Mouse (Mus musculus): Measurements from ENCODE around the gene Rdx.
"Not testable (repeated sequence)": the region's sequence is repeated elsewhere in the genome, so short reads cannot be mapped to it uniquely, and the experiment has no call there.

Gene Rdx

DNA sequence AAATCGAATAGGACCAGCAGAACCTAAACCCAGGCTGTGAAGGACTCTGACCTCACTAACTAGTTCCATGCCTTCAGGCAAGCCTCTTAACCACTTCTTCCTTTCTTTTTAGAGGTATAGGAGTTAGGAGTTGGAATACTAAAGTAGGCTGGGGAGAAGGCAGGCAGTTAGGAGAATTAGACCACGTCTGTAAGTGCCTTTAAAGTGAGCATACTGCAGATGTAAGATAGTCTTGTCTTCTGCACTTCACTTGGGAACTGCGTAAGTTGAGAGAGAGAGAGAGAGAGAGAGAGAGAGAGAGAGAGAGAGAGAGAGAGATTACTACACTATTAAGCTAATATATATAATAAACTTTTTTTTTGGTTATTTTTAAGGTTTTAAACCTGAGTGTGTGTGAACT lies 8.3 kb downstream of the Rdx start:
- in situ Hi-C loops (cut with MboI, MseI): no loop called here

- in situ Hi-C loops (cut with MboI, MseI): no loop called here
These were observed 12.8 kb downstream of the Rdx start for GRCm38 (mm10) chr9:52059788-52060187.

DNA sequence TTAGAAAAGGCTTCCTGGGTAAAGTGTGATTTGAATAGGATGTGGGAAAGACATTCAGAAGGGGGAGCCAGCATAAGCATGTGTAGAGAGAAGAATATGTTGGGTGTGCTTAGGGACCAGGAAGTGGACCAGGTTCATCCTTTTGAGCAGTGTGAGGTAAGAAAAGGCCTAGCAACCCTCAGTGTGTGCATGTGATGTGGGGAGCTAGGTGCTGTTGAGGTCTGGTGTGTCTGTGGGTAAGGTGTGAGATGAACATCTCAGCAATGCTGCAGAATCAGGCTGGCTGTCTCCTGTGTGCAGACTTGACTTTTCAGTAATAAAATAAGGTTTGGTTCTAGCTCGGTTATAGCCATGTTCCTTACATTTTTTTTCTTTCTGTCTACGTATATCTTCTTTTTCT lies 23.1 kb downstream of the Rdx start:
- in situ Hi-C loops (cut with MboI, MseI): no loop called here

DNA sequence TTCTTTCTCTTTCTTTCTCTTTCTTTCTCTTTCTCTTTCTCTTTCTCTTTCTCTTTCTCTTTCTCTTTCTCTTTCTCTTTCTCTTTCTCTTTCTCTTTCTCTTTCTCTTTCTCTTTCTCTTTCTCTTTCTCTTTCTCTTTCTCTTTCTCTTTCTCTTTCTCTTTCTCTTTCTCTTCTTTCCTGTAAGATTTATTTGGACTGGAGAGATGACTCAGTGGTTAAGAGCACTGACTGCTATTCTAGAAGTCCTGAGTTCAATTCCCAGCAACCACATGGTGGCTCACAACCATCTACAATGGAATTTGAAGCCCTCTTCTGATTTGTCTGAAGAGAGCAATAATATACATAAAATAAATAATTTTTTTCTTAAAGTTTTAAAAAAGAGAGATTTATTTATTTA lies 24.4 kb downstream of the Rdx start:
- in situ Hi-C loops (cut with MboI, MseI): not testable (repeated sequence)

DNA sequence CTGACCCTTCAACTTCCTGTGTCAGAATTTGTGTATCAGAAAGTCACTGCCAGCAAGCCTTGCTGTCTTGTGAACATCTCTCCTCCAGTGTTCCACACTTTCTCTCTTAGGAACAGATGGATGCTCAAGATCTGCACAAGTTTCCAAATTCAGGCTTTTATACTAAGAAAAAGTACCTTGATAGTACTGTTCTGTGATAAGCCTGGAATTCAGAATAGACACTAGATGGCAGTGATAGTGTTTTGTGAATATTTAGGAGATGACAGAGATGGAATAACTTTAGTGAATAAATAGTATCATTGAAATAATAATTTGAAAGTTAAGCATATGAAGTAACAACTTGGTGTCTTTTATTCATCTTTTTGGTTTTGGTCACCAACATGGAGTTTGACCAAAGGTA lies 25.2 kb downstream of the Rdx start:
- in situ Hi-C loops (cut with MboI, MseI): no loop called here

GRCm38 (mm10) chr9:52076089-52076488 lies 29.1 kb downstream of the Rdx start:
- in situ Hi-C loops (cut with MboI, MseI): no loop called here

GRCm38 (mm10) chr9:52077692-52078091 lies 30.7 kb downstream of the Rdx start:
- in situ Hi-C loops (cut with MboI, MseI): no loop called here

DNA sequence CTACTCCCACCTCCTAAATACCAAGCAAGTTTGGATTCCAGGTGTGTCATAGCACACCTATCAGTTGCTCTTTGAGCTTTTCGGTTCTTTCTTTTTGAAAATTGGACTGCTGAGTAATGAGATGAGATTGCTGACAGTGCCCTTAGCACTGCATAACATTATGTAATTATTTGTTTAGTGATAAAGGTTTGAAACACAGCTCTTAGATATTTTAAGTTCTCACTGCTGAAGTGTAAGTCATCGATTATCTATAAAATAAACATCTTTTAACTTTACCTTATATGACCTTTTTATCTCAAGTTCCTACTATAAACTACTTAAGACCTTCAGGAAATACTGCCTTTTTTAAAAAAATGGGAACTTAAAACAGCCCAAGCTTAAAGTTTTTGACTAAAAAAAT lies 35.0 kb downstream of the Rdx start:
- in situ Hi-C loops (cut with MboI, MseI): no loop called here

GRCm38 (mm10) chr9:52082414-52082813 lies 35.4 kb downstream of the Rdx start:
- in situ Hi-C loops (cut with MboI, MseI): no loop called here

DNA sequence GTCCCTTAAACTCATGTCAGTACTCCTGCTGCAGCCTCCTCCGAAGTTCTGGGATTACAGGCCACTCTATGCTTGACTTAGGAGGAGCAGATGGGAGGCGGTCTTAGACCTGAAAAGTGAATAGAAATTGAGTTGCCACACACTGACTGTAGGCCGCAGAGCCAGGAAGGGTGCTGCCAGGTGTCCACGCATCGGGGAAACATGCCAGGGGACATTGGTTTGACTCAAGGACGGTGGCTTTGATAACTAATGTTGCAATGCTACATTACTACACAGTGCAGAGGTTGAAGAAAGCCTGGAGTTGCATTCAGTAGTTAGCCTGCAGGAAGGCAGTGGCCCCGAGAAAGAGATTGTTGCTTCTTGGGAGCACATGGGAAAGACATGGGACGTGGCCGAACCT lies 44.8 kb downstream of the Rdx start:
- in situ Hi-C loops (cut with MboI, MseI): no loop called here

- in situ Hi-C loops (cut with MboI, MseI): no loop called here
These were observed 45.3 kb downstream of the Rdx start for GRCm38 (mm10) chr9:52092311-52092710.

DNA sequence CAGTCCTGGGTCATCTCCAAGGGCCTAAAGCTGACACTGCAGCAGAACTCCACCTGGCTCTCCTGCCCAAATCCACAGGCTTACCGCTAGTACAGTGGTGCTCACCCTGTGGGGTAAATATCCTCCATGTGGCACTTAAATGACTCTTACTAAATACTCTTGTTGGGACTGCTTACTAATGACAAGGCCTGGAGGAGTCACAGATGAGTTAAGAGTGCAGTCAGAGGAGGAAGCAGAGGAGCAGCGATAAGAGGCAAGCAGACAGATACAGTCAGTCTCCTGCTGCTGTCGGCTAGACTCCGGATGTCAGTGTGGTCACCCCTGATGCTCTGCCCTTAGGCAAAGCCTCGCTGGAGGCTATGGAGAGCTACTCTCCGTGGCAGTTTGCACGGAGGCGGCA lies 46.1 kb downstream of the Rdx start:
- in situ Hi-C loops (cut with MboI, MseI): no loop called here

- in situ Hi-C loops (cut with MboI, MseI): no loop called here
These were observed 47.0 kb downstream of the Rdx start for GRCm38 (mm10) chr9:52094016-52094415.

GRCm38 (mm10) chr9:52094471-52094980 lies 47.6 kb downstream of the Rdx start:
- in situ Hi-C loops (cut with MboI, MseI): no loop called here

GRCm38 (mm10) chr9:52095666-52096065 lies 48.7 kb downstream of the Rdx start:
- in situ Hi-C loops (cut with MboI, MseI): loop anchor here (5.0 kb wide), 1 partner anchor 113 kb away; no protein-coding TSS in a partner anchor

DNA sequence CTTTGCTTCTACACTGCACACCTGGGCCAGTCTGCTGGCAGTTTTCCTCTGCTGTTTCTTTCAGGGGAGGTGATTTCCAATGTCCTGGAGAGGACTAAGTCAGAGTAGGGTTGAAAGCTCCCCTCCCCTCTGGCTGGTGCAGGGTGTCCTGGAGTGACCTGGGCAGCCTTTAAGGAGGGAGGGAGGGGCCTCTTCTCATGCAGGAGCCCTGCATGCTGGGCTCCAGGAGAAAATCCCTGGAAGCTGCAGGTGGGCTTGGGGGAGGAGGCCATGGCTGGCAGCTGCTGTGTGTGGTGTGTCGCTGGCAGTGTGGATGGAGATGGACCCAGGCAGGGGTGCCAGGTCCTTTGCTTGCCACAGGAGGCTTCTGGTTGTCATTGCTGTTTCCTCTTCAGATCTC lies 50.4 kb downstream of the Rdx start:
- in situ Hi-C loops (cut with MboI, MseI): loop anchor here (5.0 kb wide), 1 partner anchor 115 kb away; no protein-coding TSS in a partner anchor

GRCm38 (mm10) chr9:52098600-52098999 lies 51.6 kb downstream of the Rdx start:
- in situ Hi-C loops (cut with MboI, MseI): loop anchor here (5.0 kb wide), 1 partner anchor 116 kb away; no protein-coding TSS in a partner anchor

DNA sequence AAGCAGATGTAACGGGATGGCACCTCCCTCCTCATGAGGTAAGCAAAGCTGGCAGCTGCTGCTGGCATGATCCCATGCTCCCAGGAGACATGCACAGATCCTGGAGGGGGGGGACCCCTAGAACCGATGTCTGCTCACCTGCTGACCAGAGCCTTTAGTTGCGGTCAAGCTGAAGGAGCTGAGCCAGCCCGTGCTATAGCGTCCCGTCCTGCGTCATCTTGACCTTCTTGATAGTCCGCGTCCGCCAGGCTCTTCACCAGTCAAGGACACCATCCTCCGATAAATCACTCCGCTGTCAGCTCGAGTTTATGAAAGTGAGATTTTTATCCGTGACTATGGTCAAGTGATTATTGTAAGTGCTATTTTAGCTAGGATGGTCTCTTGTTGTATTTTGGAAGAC lies 53.5 kb downstream of the Rdx start:
- in situ Hi-C loops (cut with MboI, MseI): loop anchor here (10.0 kb wide), 2 partner anchors 336 to 996 kb away; partner anchors contain the start of genes 4833427G06Rik and Arhgap20

DNA sequence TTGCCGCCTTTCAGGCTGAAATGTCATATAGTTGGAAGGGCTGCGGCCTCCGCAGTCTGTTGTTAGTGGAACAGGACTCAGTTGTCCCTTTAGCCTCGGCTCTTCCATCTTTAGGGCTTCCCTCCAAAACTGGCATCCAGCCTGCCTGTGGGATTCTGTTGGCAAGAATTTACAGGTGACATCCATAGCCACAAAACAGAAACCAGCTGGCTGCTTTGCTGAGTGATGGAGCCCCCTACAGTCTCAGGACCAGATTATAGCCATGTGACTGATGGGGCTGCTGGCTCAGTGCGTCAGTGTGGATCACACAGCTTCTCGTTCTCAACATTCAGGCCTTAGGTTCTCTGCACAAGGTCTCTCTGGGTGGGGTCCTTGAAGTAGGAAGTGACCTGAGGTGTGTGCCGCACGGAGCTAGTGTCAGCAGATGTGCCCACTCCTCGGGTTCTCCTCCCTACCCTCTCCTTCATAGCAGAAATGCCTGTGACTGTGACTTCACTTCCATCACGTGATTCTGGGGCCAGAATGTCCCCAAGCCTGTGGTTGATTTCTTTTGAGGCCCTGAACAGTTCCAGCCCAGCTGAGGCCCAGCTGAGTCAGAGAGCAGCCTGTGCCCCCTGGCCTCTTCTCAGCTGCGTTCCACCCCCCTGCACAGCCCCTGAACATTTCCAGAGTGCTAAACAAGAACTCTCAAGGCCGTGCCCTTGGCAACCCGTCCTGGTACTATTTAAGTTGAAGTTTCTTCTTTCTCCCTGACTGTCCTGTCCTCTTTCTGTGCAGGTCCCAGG lies 55.3 kb downstream of the Rdx start:
- in situ Hi-C loops (cut with MboI, MseI): loop anchor here (10.0 kb wide), 2 partner anchors 337 to 997 kb away; partner anchors contain the start of genes 4833427G06Rik and Arhgap20

- in situ Hi-C loops (cut with MboI, MseI): loop anchor here (10.0 kb wide), 2 partner anchors 339 to 999 kb away; partner anchors contain the start of genes 4833427G06Rik and Arhgap20
These were observed 56.7 kb downstream of the Rdx start for GRCm38 (mm10) chr9:52103448-52104224.

DNA sequence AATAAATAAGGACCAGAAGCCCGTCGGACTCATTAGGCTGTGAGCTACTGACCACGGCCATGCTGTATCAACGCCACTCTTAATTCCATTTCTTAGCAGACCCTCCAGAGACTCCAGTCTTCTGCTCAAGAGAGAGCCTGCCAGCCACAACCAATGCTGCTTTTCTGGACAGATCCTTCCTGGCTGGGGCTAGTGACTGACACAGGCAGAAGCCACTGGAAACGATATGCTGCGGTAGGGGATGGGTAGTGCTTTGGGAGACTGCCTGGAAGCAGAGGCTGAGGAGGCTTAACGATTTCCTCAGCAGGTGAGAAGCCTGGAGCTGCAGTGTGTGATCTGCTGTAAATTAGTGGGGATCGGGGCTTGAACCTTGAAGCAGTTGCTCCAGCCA lies 57.2 kb downstream of the Rdx start:
- in situ Hi-C loops (cut with MboI, MseI): loop anchor here (10.0 kb wide), 2 partner anchors 339 to 999 kb away; partner anchors contain the start of genes 4833427G06Rik and Arhgap20

- in situ Hi-C loops (cut with MboI, MseI): loop anchor here (10.0 kb wide), 2 partner anchors 341 to 1001 kb away; partner anchors contain the start of genes 4833427G06Rik and Arhgap20
These were observed 58.5 kb downstream of the Rdx start for GRCm38 (mm10) chr9:52105423-52105822.
